24 mouse cellular contexts compared by ENCODE assay signal in the genomic region with DNA sequence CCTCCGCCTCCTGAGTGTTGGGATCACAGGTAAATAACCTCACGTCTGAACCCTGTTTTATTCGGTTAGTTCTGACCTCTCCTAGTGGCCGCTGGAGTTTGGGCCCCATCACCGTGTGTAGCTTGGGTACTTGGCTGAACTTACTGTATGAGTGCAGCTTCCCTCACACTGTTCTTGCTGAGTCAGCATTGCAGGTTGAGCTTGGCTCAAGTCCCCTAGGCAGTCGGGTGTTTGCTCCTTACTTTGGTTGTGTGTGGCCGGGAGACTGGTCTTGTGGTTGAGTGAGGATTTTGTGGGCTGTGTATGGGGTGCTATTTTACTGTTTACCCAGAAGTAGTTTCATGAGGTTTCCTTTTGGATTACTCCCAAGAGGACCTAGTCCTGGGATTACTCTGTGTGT. TPM values are rescaled to one million over a fixed set of nuclear protein-coding genes. Genes with fewer than 3 reads are reported as not detected.
A peak's percentile ranks its signal among the peaks of the same experiment; 100 is the strongest.
DNase-seq lines count a peak whose midpoint lies in the region; ATAC-seq and TF ChIP-seq lines count a peak whose summit lies in the region.
"Had no signal": no experiment of that assay in that cellular context is flagged by ENCODE, and none has a peak within 500 bp of the region (broad histone marks: within the 10 kb centered on the region; RNA-seq: fewer than 3 reads in every experiment).

No protein-coding gene starts in this region.

- H3K9ac ChIP-seq in forebrain, embryonic 11.5 days (ENCODE audit: low read length) = no peak overlapping the region
- H3K9ac ChIP-seq in forebrain, embryonic 15.5 days (replicated peaks) = no peak overlapping the region
- H3K9ac ChIP-seq in liver, adult 2 months (ENCODE audit: low read depth, low read length) = no peak overlapping the region
- no peak overlapping the region for H3K9ac ChIP-seq in liver, embryonic 11.5 days (ENCODE audit: low read depth, low read length)
- H3K9ac ChIP-seq in embryonic facial prominence, embryonic 14.5 days (ENCODE audit: low read depth, low read length) = no peak overlapping the region
- H3K9ac ChIP-seq: forebrain, embryonic 12.5 days; heart, embryonic 13.5 days; hindbrain, embryonic 13.5 days; limb, embryonic 15.5 days; neural tube, embryonic 15.5 days; stomach, embryonic 15.5 days had no signal

- TF ChIP-seq POLR2A in liver, adult 2 months (IDR thresholded peaks at IDR 0.05; ENCODE audit: extremely low read depth, insufficient read depth, low read length) = no peak

- H3K27ac ChIP-seq in forebrain, embryonic 11.5 days (ENCODE audit: low read depth, low read length) = no peak overlapping the region
- H3K27ac ChIP-seq in forebrain, embryonic 15.5 days (replicated peaks) = no peak overlapping the region
- H3K27ac ChIP-seq in liver, adult 2 months (replicated peaks; ENCODE audit: insufficient read depth, low read depth, low read length) = no peak overlapping the region
- H3K27ac ChIP-seq in liver, embryonic 11.5 days (ENCODE audit: low read depth, low read length) = no peak overlapping the region
- H3K27ac ChIP-seq in embryonic facial prominence, embryonic 14.5 days (replicated peaks; ENCODE audit: low read depth, low read length) = no peak overlapping the region
- H3K27ac ChIP-seq: gastrocnemius, adult 2 months; heart, embryonic 13.5 days; hindbrain, embryonic 13.5 days; limb, embryonic 15.5 days; macrophage; neural tube, embryonic 15.5 days; stomach, embryonic 15.5 days had no signal

- H3K79me2 ChIP-seq in liver, adult 2 months (ENCODE audit: control insufficient read depth, insufficient read depth, low read length) = peaks cover 8% of the 10 kb centered on the region; the same call in 1 of the 2 replicates

- ATAC-seq in forebrain, embryonic 11.5 days (replicated peaks; ENCODE audit: low FRiP score) = no peak
- no peak for ATAC-seq in forebrain, embryonic 15.5 days (replicated peaks)
- no peak for ATAC-seq in liver, embryonic 11.5 days (replicated peaks; ENCODE audit: low FRiP score)
- ATAC-seq in embryonic facial prominence, embryonic 14.5 days (ENCODE audit: low read depth) = no peak; the same call in 1 of the 2 replicates
- no peak for ATAC-seq in inflammation-experienced regulatory T-cells, adult 6 months
- ATAC-seq: CD4-positive, CD25-positive, alpha-beta regulatory T cell, adult 4 months had no signal

- H3K4me1 ChIP-seq in forebrain, embryonic 11.5 days (replicated peaks; ENCODE audit: control insufficient read depth, insufficient read depth, low read length) = peaks cover 3% of the 10 kb centered on the region; the same call in 1 of the 2 replicates
- peaks cover 16% of the 10 kb centered on the region for H3K4me1 ChIP-seq in forebrain, embryonic 15.5 days
- no peaks in the 10 kb centered on the region; the same call in 1 of the 2 replicates for H3K4me1 ChIP-seq in liver, adult 2 months (ENCODE audit: control insufficient read depth, insufficient read depth, low read length)
- H3K4me1 ChIP-seq in liver, embryonic 11.5 days (replicated peaks; ENCODE audit: control insufficient read depth, insufficient read depth, low read length) = no peaks in the 10 kb centered on the region
- peaks cover 5% of the 10 kb centered on the region; the same call in 1 of the 2 replicates for H3K4me1 ChIP-seq in embryonic facial prominence, embryonic 14.5 days (ENCODE audit: control insufficient read depth, insufficient read depth, low read length)
- H3K4me1 ChIP-seq: heart, embryonic 13.5 days; stomach, embryonic 15.5 days had no signal

- no peaks in the 10 kb centered on the region for H3K36me3 ChIP-seq in forebrain, embryonic 11.5 days (ENCODE audit: control insufficient read depth, insufficient read depth, low read length)
- no peaks in the 10 kb centered on the region for H3K36me3 ChIP-seq in forebrain, embryonic 15.5 days
- no peaks in the 10 kb centered on the region for H3K36me3 ChIP-seq in liver, adult 2 months (ENCODE audit: control insufficient read depth, insufficient read depth, low read length)
- H3K36me3 ChIP-seq in liver, embryonic 11.5 days (ENCODE audit: control insufficient read depth, insufficient read depth, low read length) = no peaks in the 10 kb centered on the region
- H3K36me3 ChIP-seq in embryonic facial prominence, embryonic 14.5 days (ENCODE audit: control insufficient read depth, insufficient read depth, low read length) = no peaks in the 10 kb centered on the region
- H3K36me3 ChIP-seq: neural tube, embryonic 15.5 days; stomach, embryonic 15.5 days had no signal

- no peak overlapping the region for H3K4me3 ChIP-seq in forebrain, embryonic 11.5 days (ENCODE audit: low read depth, low read length)
- no peak overlapping the region for H3K4me3 ChIP-seq in forebrain, embryonic 15.5 days
- H3K4me3 ChIP-seq in liver, adult 2 months (ENCODE audit: insufficient read depth, low read depth, low read length) = no peak overlapping the region
- H3K4me3 ChIP-seq in liver, embryonic 11.5 days (ENCODE audit: low read depth, low read length) = no peak overlapping the region
- H3K4me3 ChIP-seq in embryonic facial prominence, embryonic 14.5 days (ENCODE audit: low read depth, low read length) = no peak overlapping the region
- H3K4me3 ChIP-seq: forebrain, embryonic 12.5 days; gastrocnemius, adult 2 months; heart, embryonic 13.5 days; hindbrain, embryonic 13.5 days; limb, embryonic 15.5 days; neural tube, embryonic 15.5 days; stomach, embryonic 15.5 days had no signal

- TF ChIP-seq CTCF in liver, adult 2 months (IDR thresholded peaks at IDR 0.05; ENCODE audit: low read depth, low read length) = no peak

- 91% methylated on average over 7 of the region's 7 CpGs for WGBS in forebrain, embryonic 11.5 days
- 87% methylated on average over 7 of the region's 7 CpGs for whole genome bisulfite sequencing in forebrain, embryonic 15.5 days
- 27% methylated on average over 7 of the region's 7 CpGs for WGBS in liver, adult 2 months
- 78% methylated on average over 7 of the region's 7 CpGs for WGBS in liver, embryonic 11.5 days
- WGBS in embryonic facial prominence, embryonic 14.5 days = 80% methylated on average over 7 of the region's 7 CpGs

- peak; percentile 33 for DNase-seq in forebrain, embryonic 11.5 days (ENCODE audit: low spot score)
- DNase-seq in liver, adult 2 months (ENCODE audit: extremely low read depth, low read depth, low spot score) = peak; percentile 83
- DNase-seq in liver, embryonic 11.5 days (ENCODE audit: low spot score) = no peak
- peak; percentile 55 for DNase-seq in embryonic facial prominence, embryonic 14.5 days (ENCODE audit: low spot score)
- DNase-seq in cerebellum, adult 11 months = no peak
- DNase-seq: adrenal gland, adult 2 months; cerebellum, adult 18-20 months; cerebellum, postnatal 25 days; embryo, embryonic 11 days; gastrocnemius, adult 2 months; heart, postnatal 14 days; layer of hippocampus, adult 9-11 months; thymus, postnatal 36 days had no signal

- H3K27me3 ChIP-seq in forebrain, embryonic 11.5 days (ENCODE audit: control insufficient read depth, insufficient read depth, low read length) = no peaks in the 10 kb centered on the region
- H3K27me3 ChIP-seq in forebrain, embryonic 15.5 days = no peaks in the 10 kb centered on the region
- no peaks in the 10 kb centered on the region for H3K27me3 ChIP-seq in liver, adult 2 months (ENCODE audit: control insufficient read depth, insufficient read depth, low read length)
- H3K27me3 ChIP-seq in liver, embryonic 11.5 days (replicated peaks; ENCODE audit: control insufficient read depth, insufficient read depth, low read length) = no peaks in the 10 kb centered on the region
- H3K27me3 ChIP-seq in embryonic facial prominence, embryonic 14.5 days (replicated peaks; ENCODE audit: control insufficient read depth, insufficient read depth, low read length) = no peaks in the 10 kb centered on the region
- H3K27me3 ChIP-seq: forebrain, embryonic 12.5 days; heart, embryonic 13.5 days; hindbrain, embryonic 13.5 days; limb, embryonic 15.5 days; neural tube, embryonic 15.5 days; stomach, embryonic 15.5 days had no signal

- H3K4me2 ChIP-seq in forebrain, embryonic 11.5 days (ENCODE audit: low read depth, low read length, severe bottlenecking) = no peak overlapping the region
- no peak overlapping the region for H3K4me2 ChIP-seq in forebrain, embryonic 15.5 days (replicated peaks)
- no peak overlapping the region for H3K4me2 ChIP-seq in liver, embryonic 11.5 days
- no peak overlapping the region for H3K4me2 ChIP-seq in embryonic facial prominence, embryonic 14.5 days (ENCODE audit: low read depth, low read length)
- H3K4me2 ChIP-seq: forebrain, embryonic 12.5 days; heart, embryonic 13.5 days; hindbrain, embryonic 13.5 days; limb, embryonic 15.5 days; midbrain, embryonic 11.5 days; neural tube, embryonic 15.5 days; stomach, embryonic 15.5 days had no signal

- no peaks in the 10 kb centered on the region for H3K9me3 ChIP-seq in forebrain, embryonic 11.5 days (ENCODE audit: control insufficient read depth, low read length)
- H3K9me3 ChIP-seq in forebrain, embryonic 15.5 days = no peaks in the 10 kb centered on the region
- no peaks in the 10 kb centered on the region for H3K9me3 ChIP-seq in liver, embryonic 11.5 days (ENCODE audit: control insufficient read depth, low read length)
- H3K9me3 ChIP-seq in embryonic facial prominence, embryonic 14.5 days (ENCODE audit: control insufficient read depth, low read length) = no peaks in the 10 kb centered on the region
- H3K9me3 ChIP-seq: forebrain, embryonic 12.5 days; heart, embryonic 13.5 days; hindbrain, embryonic 13.5 days; limb, embryonic 15.5 days; neural tube, embryonic 15.5 days; stomach, embryonic 15.5 days had no signal

RNA-seq across cellular contexts. Expression of a gene that starts 17.9 kb away (rescaled TPM):
- polyA plus RNA-seq in forebrain, embryonic 11.5 days (2014; fragmentation: Nextera tagmentation; extraction: Ambion mirVana) = 59.2 and 60.7 TPM in 2 replicates
- polyA plus RNA-seq in forebrain, embryonic 15.5 days (2015; fragmentation: Nextera tagmentation; extraction: Ambion mirVana) = 80.1 and 82.1 TPM in 2 replicates
- 7.5 and 9.4 TPM in 2 replicates for total RNA-seq in liver, adult 2 months (2014; rRNA removed)
- 3.3 and 3.5 TPM in 2 replicates for polyA plus RNA-seq in liver, adult 2 months (2012; rRNA removed)
- 14.8 and 16.1 TPM in 2 replicates for polyA plus RNA-seq in liver, embryonic 11.5 days (2014; fragmentation: Nextera tagmentation; extraction: Ambion mirVana)
- polyA plus RNA-seq in embryonic facial prominence, embryonic 14.5 days (2014; fragmentation: Nextera tagmentation; extraction: Ambion mirVana) = 26.9 and 28.4 TPM in 2 replicates
- polyA plus RNA-seq in inflammation-experienced regulatory T-cells, adult 6 months (2017; shearing (Covaris generic)) = 10 to 100 TPM; 33.3 to 66.4 (median 57.1) TPM

Comparison
In these comparisons a context has a peak if more than half of its experiments do, and no peak if none do; other contexts are left out.
1. DNase-seq: peak in forebrain, embryonic 11.5 days (single experiment), liver, adult 2 months (single experiment) and embryonic facial prominence, embryonic 14.5 days (single experiment); none in liver, embryonic 11.5 days (single experiment) and cerebellum, adult 11 months (single experiment).